ENCODE assay signal across 21 mouse cellular contexts in the genomic region with DNA sequence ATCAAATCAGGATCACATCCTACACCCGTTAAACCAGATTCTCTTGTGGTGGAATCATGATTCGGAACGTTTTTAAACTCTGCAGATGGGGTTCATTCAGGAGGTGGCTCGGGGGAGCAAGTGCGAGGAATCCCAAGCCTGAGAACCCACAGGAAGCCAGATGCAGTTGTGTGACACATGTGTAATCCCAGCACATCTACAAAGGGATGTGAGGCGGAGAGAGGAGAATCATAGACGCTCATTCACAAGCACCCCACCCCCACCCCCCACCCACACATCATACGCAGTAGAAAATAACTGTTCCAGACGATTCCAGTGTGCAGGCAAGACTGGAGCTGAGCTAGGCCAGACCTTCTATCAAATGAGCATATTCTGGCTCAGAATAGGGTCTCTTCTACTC. TPM values are rescaled to one million over a fixed set of nuclear protein-coding genes. Genes with fewer than 3 reads are reported as not detected.
"Had no signal": no experiment of that assay in that cellular context is flagged by ENCODE, and none has a peak within 500 bp of the region (broad histone marks: within the 10 kb centered on the region; RNA-seq: fewer than 3 reads in every experiment).

No protein-coding gene starts in this region.

- H3K4me3 ChIP-seq: kidney, embryonic 15.5 days; limb, embryonic 15.5 days; liver, embryonic 12.5 days; midbrain, embryonic 10.5 days; myocyte; neural tube, embryonic 15.5 days had no signal

- H3K4me2 ChIP-seq: kidney, embryonic 15.5 days; limb, embryonic 15.5 days; liver, embryonic 12.5 days; lung, embryonic 14.5 days; neural tube, embryonic 15.5 days had no signal

- H3K9me3 ChIP-seq: kidney, embryonic 15.5 days; limb, embryonic 15.5 days; liver, embryonic 12.5 days; midbrain, embryonic 10.5 days; neural tube, embryonic 15.5 days had no signal

- ATAC-seq: intestine, embryonic 16.5 days; liver, embryonic 12.5 days had no signal

- H3K4me1 ChIP-seq: kidney, embryonic 15.5 days; limb, embryonic 15.5 days; liver, embryonic 12.5 days; neural tube, embryonic 15.5 days had no signal

- H3K9ac ChIP-seq: kidney, embryonic 15.5 days; limb, embryonic 15.5 days; liver, embryonic 12.5 days; lung, embryonic 14.5 days; neural tube, embryonic 15.5 days had no signal

- H3K27ac ChIP-seq: kidney, embryonic 15.5 days; limb, embryonic 15.5 days; liver, embryonic 12.5 days; midbrain, embryonic 10.5 days; neural tube, embryonic 15.5 days had no signal

- H3K36me3 ChIP-seq: kidney, embryonic 15.5 days had no signal

- H3K27me3 ChIP-seq: kidney, embryonic 15.5 days; limb, embryonic 15.5 days; liver, embryonic 12.5 days; neural tube, embryonic 15.5 days had no signal

- DNase-seq: kidney, adult 2 months; kidney, postnatal 14 days; layer of hippocampus, postnatal 36 days; lung, embryonic 14.5 days; lung, postnatal 10 days; lung, postnatal 4 days; midbrain, embryonic 14.5 days; spleen, adult 18-20 months; thymus, postnatal 36 days had no signal

RNA-seq across cellular contexts. Expression of a gene that starts 31.7 kb away (rescaled TPM):
- total RNA-seq: megakaryocyte, adult 5-6 weeks had no signal
- polyA plus RNA-seq: large intestine, adult 2 months; liver, embryonic 12.5 days; liver, embryonic 16.5 days; neural tube, embryonic 11.5 days; stomach, embryonic 14.5 days had no signal
